Mouse (Mus musculus) heart, adult 9 months (tissue): Measurements from ENCODE around the gene Gm498.

ENCODE experiments used
- DNase-seq, 2 experiments: peaks; one replicate each; pipeline ENCODE4 v3.0.0; 2022; ENCODE audit warnings: low spot score in 2 of 2

The Gm498 gene

GRCm38 (mm10) chr7:143866538-143866937 is at the start of gene Gm498:
Gene Gm498, plus strand, starts transcription at chr7:143866838.
- DNase-seq: no peak

GRCm38 (mm10) chr7:143819201-143819600 is 47.4 kb upstream of the Gm498 start:
- DNase-seq: no peak

- no peak for DNase-seq
These were observed 45.4 kb upstream of the Gm498 start for GRCm38 (mm10) chr7:143821241-143821640.

- DNase-seq: peak; percentile 99
These were observed 44.0 kb upstream of the Gm498 start, which contains the start of the genes Nadsyn1 and Dhcr7 for GRCm38 (mm10) chr7:143822375-143823265. Gene Nadsyn1, minus strand, starts transcription at chr7:143822849. Gene Dhcr7, plus strand, starts transcription at chr7:143823145.

GRCm38 (mm10) chr7:143823266-143823605 is 43.4 kb upstream of the Gm498 start:
- DNase-seq: no peak

GRCm38 (mm10) chr7:143826985-143827384 is 39.7 kb upstream of the Gm498 start:
- DNase-seq: no peak

- peak; percentile 94 to 96 for DNase-seq
These were observed 36.9 kb upstream of the Gm498 start for GRCm38 (mm10) chr7:143829504-143830331.

GRCm38 (mm10) chr7:143830399-143830798 is 36.2 kb upstream of the Gm498 start:
- DNase-seq: no peak

- DNase-seq: no peak
These were observed 34.4 kb upstream of the Gm498 start for GRCm38 (mm10) chr7:143832196-143832595.

- no peak for DNase-seq
These were observed 34.0 kb upstream of the Gm498 start for GRCm38 (mm10) chr7:143832611-143833010.

GRCm38 (mm10) chr7:143833581-143834190 is 33.0 kb upstream of the Gm498 start:
- DNase-seq: no peak

GRCm38 (mm10) chr7:143834316-143834715 is 32.3 kb upstream of the Gm498 start:
- no peak for DNase-seq

- DNase-seq: no peak
These were observed 31.7 kb upstream of the Gm498 start for GRCm38 (mm10) chr7:143834972-143835371.

GRCm38 (mm10) chr7:143837705-143838358 is 28.8 kb upstream of the Gm498 start:
- DNase-seq: no peak

GRCm38 (mm10) chr7:143840121-143840520 is 26.5 kb upstream of the Gm498 start:
- no peak for DNase-seq

- DNase-seq: no peak
These were observed 25.3 kb upstream of the Gm498 start for GRCm38 (mm10) chr7:143841301-143841700.

- no peak for DNase-seq
These were observed 18.4 kb upstream of the Gm498 start for GRCm38 (mm10) chr7:143848127-143848767.

GRCm38 (mm10) chr7:143848768-143849482 is 17.7 kb upstream of the Gm498 start:
- no peak for DNase-seq

GRCm38 (mm10) chr7:143868874-143869273 is 2.2 kb downstream of the Gm498 start:
- no peak for DNase-seq

- DNase-seq: no peak
These were observed 17.1 kb downstream of the Gm498 start for GRCm38 (mm10) chr7:143883717-143884116.
